Mouse (Mus musculus) heart, adult 2 months (tissue): ENCODE results near the gene Ppl.

Experiments used
- CTCF ChIP-seq: fragments of 200-600 bp; IDR thresholded peaks from 2 replicates; pipeline ENCODE4 v1.8.1; 2022; ENCODE audit warnings: antibody characterized with exemption, mild to moderate bottlenecking, moderate library complexity
- EP300 ChIP-seq: fragments of 200-500 bp; IDR thresholded peaks from 2 replicates; pipeline ENCODE4 v1.6.1; 2011; ENCODE audit warnings: low read depth, low read length, control low read depth; ENCODE audit not compliant: insufficient read depth

DNA sequence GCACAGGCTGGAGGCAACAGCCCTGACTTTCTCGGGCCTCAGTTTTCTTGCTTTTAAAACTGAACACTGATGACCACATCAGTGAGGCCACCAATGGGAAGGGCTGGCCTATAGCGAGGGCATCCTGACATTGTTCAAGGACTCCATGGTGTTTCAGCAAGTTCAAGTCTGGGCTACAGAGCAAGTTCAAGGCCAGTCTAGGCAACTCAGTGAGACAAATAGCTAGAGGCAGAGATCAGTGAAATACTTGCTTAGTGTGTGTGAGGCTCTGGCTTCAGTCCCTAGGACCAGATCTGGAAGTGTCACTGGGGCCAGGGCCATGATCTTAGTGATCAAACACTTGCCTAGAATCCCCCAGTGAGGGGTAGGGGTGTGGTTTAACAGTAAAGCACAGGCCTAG lies 35.8 kb upstream of the Ppl start:
- TF ChIP-seq EP300 (no peak), CTCF (no peak)
